Mouse (Mus musculus): ENCODE results near the gene Tmbim4. TPM values are rescaled to one million over a fixed set of nuclear protein-coding genes. Genes with fewer than 3 reads are reported as not detected.

Tmbim4 gene
- polyA plus RNA-seq, 1 experiment from 2014 or later, result 140 TPM

DNA sequence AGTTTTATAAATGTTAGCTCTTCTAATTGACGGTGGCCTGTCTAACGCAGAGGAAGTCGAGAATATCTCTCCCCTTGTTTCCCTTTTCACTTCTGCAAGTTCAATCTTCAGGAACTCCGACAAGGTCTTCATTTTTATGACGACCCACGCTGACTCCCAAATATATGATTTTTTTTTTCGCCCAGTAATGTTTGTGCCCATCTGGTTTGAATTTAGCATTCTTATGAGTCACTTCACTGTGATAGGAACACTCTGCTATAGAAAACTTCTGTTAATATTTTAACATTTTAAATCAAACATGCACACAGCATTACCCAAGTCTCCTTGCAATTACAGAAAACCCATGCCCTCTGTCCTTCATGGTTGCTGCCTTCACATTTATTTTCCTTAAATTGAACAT, 71.9 kb downstream of the Tmbim4 start:
- no peak overlapping the region for H3K27ac ChIP-seq (ENCODE audit: low read depth)
- H3K36me3 ChIP-seq (replicated peaks; ENCODE audit: insufficient read depth, low read length), result no peaks in the 10 kb centered on the region
- 67% methylated on average over 7 of the region's 7 CpGs for WGBS (ENCODE audit: insufficient replicate concordance)
- ATAC-seq, result no peak
- no peak for TF ChIP-seq EP300 (IDR thresholded peaks at IDR 0.05; ENCODE audit: low read depth)
- no peak for TF ChIP-seq CTCF (IDR thresholded peaks at IDR 0.05; ENCODE audit: low read depth)
- no peak for DNase-seq
- H3K4me3 ChIP-seq (ENCODE audit: low read depth, low read length), result no peak overlapping the region
- peaks cover 11% of the 10 kb centered on the region; the same call in 1 of the 2 replicates for H3K4me1 ChIP-seq (ENCODE audit: insufficient read depth)
- H3K27me3 ChIP-seq (ENCODE audit: insufficient read depth, low read length), result no peaks in the 10 kb centered on the region
- no peak overlapping the region for H3K4me2 ChIP-seq (ENCODE audit: low read depth, low read length)
- H3K9ac ChIP-seq (replicated peaks), result no peak overlapping the region
- H3K9me3 ChIP-seq (ENCODE audit: low read length), result no peaks in the 10 kb centered on the region

Other genes starting within 250 kb of the Tmbim4 start
- 3.6 and 5.0 TPM in 2 replicates for gene Helb, start 88.6 kb upstream of the Tmbim4 start, polyA plus RNA-seq (2015; fragmentation: Nextera tagmentation; extraction: Ambion mirVana)
- 1.5 and 1.6 TPM in 2 replicates for gene Irak3, start 540 bp downstream of the Tmbim4 start, polyA plus RNA-seq (2015; fragmentation: Nextera tagmentation; extraction: Ambion mirVana)
- 33.5 and 33.9 TPM in 2 replicates for gene Llph, start 25.5 kb downstream of the Tmbim4 start, polyA plus RNA-seq (2015; fragmentation: Nextera tagmentation; extraction: Ambion mirVana)